In the genomic region with DNA sequence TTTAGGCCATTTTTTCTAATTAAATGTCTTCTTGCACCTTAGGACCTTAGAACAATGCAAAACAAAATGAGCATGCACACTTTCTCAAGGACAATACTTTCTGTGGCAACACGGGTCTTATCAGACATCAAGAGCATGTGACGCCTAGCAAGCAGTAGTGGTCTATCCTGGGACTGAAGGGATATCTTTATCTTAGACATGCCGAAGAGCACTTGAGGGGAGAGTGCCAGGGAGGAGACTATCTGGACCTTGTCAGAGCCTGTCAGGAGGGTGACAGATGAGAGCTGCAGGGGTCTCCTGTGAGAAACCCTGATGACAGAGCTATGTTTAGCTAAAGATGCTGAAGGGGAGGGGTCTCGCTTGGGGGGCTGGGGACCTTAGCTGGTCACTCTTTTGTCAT, we compare ENCODE assay signal across 31 mouse cellular contexts.
A peak's percentile ranks its signal among the peaks of the same experiment; 100 is the strongest.
DNase-seq lines count a peak whose midpoint lies in the region; ATAC-seq lines count a peak whose summit lies in the region.
"Had no signal": no experiment of that assay in that cellular context is flagged by ENCODE, and none has a peak within 500 bp of the region (broad histone marks: within the 10 kb centered on the region; RNA-seq: fewer than 3 reads in every experiment).

No protein-coding gene starts in this region.

- H3K4me1 ChIP-seq in heart, embryonic 10.5 days, result peaks cover 83% of the 10 kb centered on the region
- peaks cover 57% of the 10 kb centered on the region for H3K4me1 ChIP-seq in heart, embryonic 15.5 days (replicated peaks)
- H3K4me1 ChIP-seq in liver, embryonic 12.5 days, result peaks cover 18% of the 10 kb centered on the region
- H3K4me1 ChIP-seq: forebrain, embryonic 12.5 days; midbrain, embryonic 15.5 days had no signal

- no peaks in the 10 kb centered on the region for H3K27me3 ChIP-seq in heart, embryonic 10.5 days (ENCODE audit: insufficient read depth, poor library complexity, severe bottlenecking)
- no peaks in the 10 kb centered on the region for H3K27me3 ChIP-seq in heart, embryonic 15.5 days
- H3K27me3 ChIP-seq in liver, embryonic 12.5 days (replicated peaks), result no peaks in the 10 kb centered on the region
- H3K27me3 ChIP-seq: CH12.LX; embryonic facial prominence, embryonic 15.5 days; forebrain, embryonic 12.5 days; limb, embryonic 12.5 days; midbrain, embryonic 15.5 days; neural tube, embryonic 15.5 days had no signal

- no peaks in the 10 kb centered on the region for H3K36me3 ChIP-seq in heart, embryonic 10.5 days
- H3K36me3 ChIP-seq in heart, embryonic 15.5 days, result no peaks in the 10 kb centered on the region
- H3K36me3 ChIP-seq in liver, embryonic 12.5 days, result no peaks in the 10 kb centered on the region
- H3K36me3 ChIP-seq: forebrain, embryonic 12.5 days; midbrain, embryonic 10.5 days; midbrain, embryonic 15.5 days; neural tube, embryonic 15.5 days had no signal

- H3K27ac ChIP-seq in heart, embryonic 10.5 days, result peak overlapping the region; percentile 82
- peak overlapping the region; percentile 82 for H3K27ac ChIP-seq in heart, embryonic 15.5 days
- no peak overlapping the region for H3K27ac ChIP-seq in liver, embryonic 12.5 days
- H3K27ac ChIP-seq: embryonic facial prominence, embryonic 10.5 days; embryonic facial prominence, embryonic 15.5 days; forebrain, embryonic 12.5 days; hindbrain, embryonic 14.5 days; left cerebral cortex, adult 2 months; limb, embryonic 12.5 days; macrophage; midbrain, embryonic 10.5 days; midbrain, embryonic 15.5 days; neural tube, embryonic 15.5 days had no signal

- no peak overlapping the region for H3K4me2 ChIP-seq in heart, embryonic 15.5 days
- no peak overlapping the region for H3K4me2 ChIP-seq in liver, embryonic 12.5 days
- H3K4me2 ChIP-seq: embryonic facial prominence, embryonic 15.5 days; forebrain, embryonic 12.5 days; hindbrain, embryonic 14.5 days; limb, embryonic 12.5 days; midbrain, embryonic 15.5 days; neural tube, embryonic 15.5 days had no signal

- DNase-seq in heart, embryonic 10.5 days (ENCODE audit: low spot score), result peak; percentile 87
- DNase-seq in heart, adult 11 months, result no peak
- no peak for DNase-seq in heart, postnatal 36 days
- DNase-seq in adrenal gland, postnatal 25 days, result no peak
- DNase-seq in ovary, postnatal 10 days (ENCODE audit: low spot score), result no peak
- DNase-seq: adrenal gland, adult 8-10 months; cerebellum, adult 8-10 months; cerebellum, postnatal 25 days; forebrain, postnatal 0 days; kidney, adult 11 months; kidney, postnatal 25 days; lung, adult 18-20 months; right cerebral cortex, adult 18-20 months; right cerebral cortex, postnatal 4 days; thymus, adult 2 months; thymus, postnatal 36 days had no signal

- H3K9ac ChIP-seq in heart, embryonic 15.5 days, result no peak overlapping the region
- no peak overlapping the region for H3K9ac ChIP-seq in liver, embryonic 12.5 days
- H3K9ac ChIP-seq: embryonic facial prominence, embryonic 15.5 days; forebrain, embryonic 12.5 days; forebrain, postnatal 0 days; hindbrain, embryonic 14.5 days; limb, embryonic 12.5 days; midbrain, embryonic 15.5 days; neural tube, embryonic 15.5 days had no signal

- intact Hi-C loops in heart, postnatal 36 days (cut with DNase I), result no loop called here

- WGBS in heart, embryonic 10.5 days, result 8% methylated on average over 4 of the region's 4 CpGs
- 22% methylated on average over 4 of the region's 4 CpGs for WGBS in heart, embryonic 15.5 days
- 9% methylated on average over 4 of the region's 4 CpGs for WGBS in liver, embryonic 12.5 days (ENCODE audit: insufficient replicate concordance)

- peak; percentile 73; the same call in 1 of the 2 replicates for ATAC-seq in heart, embryonic 15.5 days (replicated peaks; ENCODE audit: insufficient number of reproducible peaks, insufficient read depth, low FRiP score, low read depth)
- peak; percentile 89 for ATAC-seq in liver, embryonic 12.5 days
- peak; percentile 76 for ATAC-seq in megakaryocyte progenitor cell, adult 5-6 weeks (replicated peaks; ENCODE audit: poor library complexity)
- ATAC-seq: forebrain, postnatal 0 days; lung, postnatal 0 days; midbrain, embryonic 15.5 days had no signal

- H3K4me3 ChIP-seq in heart, embryonic 10.5 days, result no peak overlapping the region
- no peak overlapping the region for H3K4me3 ChIP-seq in heart, embryonic 15.5 days
- H3K4me3 ChIP-seq in liver, embryonic 12.5 days, result no peak overlapping the region
- H3K4me3 ChIP-seq: embryonic facial prominence, embryonic 10.5 days; embryonic facial prominence, embryonic 15.5 days; forebrain, embryonic 12.5 days; left cerebral cortex, adult 2 months; limb, embryonic 12.5 days; midbrain, embryonic 10.5 days; midbrain, embryonic 15.5 days; neural tube, embryonic 15.5 days had no signal

- H3K9me3 ChIP-seq in heart, embryonic 10.5 days, result no peaks in the 10 kb centered on the region
- no peaks in the 10 kb centered on the region for H3K9me3 ChIP-seq in heart, embryonic 15.5 days (replicated peaks)
- H3K9me3 ChIP-seq in liver, embryonic 12.5 days (replicated peaks), result no peaks in the 10 kb centered on the region
- H3K9me3 ChIP-seq: embryonic facial prominence, embryonic 10.5 days; embryonic facial prominence, embryonic 15.5 days; forebrain, embryonic 12.5 days; limb, embryonic 12.5 days; midbrain, embryonic 10.5 days; midbrain, embryonic 15.5 days; neural tube, embryonic 15.5 days had no signal
